Mouse (Mus musculus) MEL (cell line): ENCODE measurements around the gene Nfkbib. TPM values are rescaled to one million over a fixed set of nuclear protein-coding genes. Genes with fewer than 3 reads are reported as not detected.

Source experiments
- DNase-seq: peaks from one replicate; pipeline ENCODE4 v3.0.0; 2011; ENCODE audit warnings: low read depth, low spot score
- H3K27ac ChIP-seq: 2 replicates; pipeline ENCODE4 v1.5.1; 2012; ENCODE audit warnings: low read depth, mild to moderate bottlenecking, control low read depth, low read length, moderate library complexity; ENCODE audit not compliant: control insufficient read depth
- H3K27me3 ChIP-seq, 2 experiments: fragments of 150-350 bp in 1 of 2; sonication (generic) in 1 of 2; 2 replicates each; pipeline ENCODE4 v1.6.1; 2012; ENCODE audit warnings: low read length in 2 of 2, mild to moderate bottlenecking in 2 of 2, improper control_type of control experiment in 1 of 2, moderate library complexity in 1 of 2; ENCODE audit not compliant: insufficient read depth in 2 of 2, control insufficient read depth in 1 of 2
- H3K36me3 ChIP-seq, 2 experiments: 2 replicates each; pipeline ENCODE4 v1.6.1; 2012 to 2014; ENCODE audit warnings: low read length in 2 of 2, improper control_type of control experiment in 1 of 2, inconsistent platforms in 1 of 2, mild to moderate bottlenecking in 1 of 2; ENCODE audit not compliant: insufficient read depth in 2 of 2, control insufficient read depth in 1 of 2
- H3K4me1 ChIP-seq, 2 experiments: fragments of 150-350 bp in 1 of 2; sonication (generic) in 1 of 2; 2 replicates each; pipeline ENCODE4 v1.6.1; 2012; ENCODE audit warnings: low read length in 2 of 2, improper control_type of control experiment in 1 of 2, mild to moderate bottlenecking in 1 of 2; ENCODE audit not compliant: insufficient read depth in 2 of 2, control insufficient read depth in 1 of 2
- H3K4me3 ChIP-seq, 2 experiments: fragments of 150-350 bp in 1 of 2; sonication (generic) in 1 of 2; 2 replicates each; pipeline ENCODE4 v1.5.1; 2012; ENCODE audit warnings: low read depth in 2 of 2, low read length in 2 of 2, mild to moderate bottlenecking in 2 of 2, moderate library complexity in 2 of 2, control low read depth in 1 of 2, improper control_type of control experiment in 1 of 2; ENCODE audit not compliant: control insufficient read depth in 1 of 2, insufficient read depth in 1 of 2
- H3K79me2 ChIP-seq: 2 replicates; pipeline ENCODE4 v1.6.1; 2012; ENCODE audit warnings: mild to moderate bottlenecking, low read length, moderate library complexity; ENCODE audit not compliant: control insufficient read depth, poor library complexity, insufficient read depth
- H3K9ac ChIP-seq: 2 replicates; pipeline ENCODE4 v1.6.1; 2012; ENCODE audit warnings: low read depth, mild to moderate bottlenecking, control low read depth, low read length, moderate library complexity; ENCODE audit not compliant: control insufficient read depth, poor library complexity, severe bottlenecking
- H3K9me3 ChIP-seq: fragments of 150-350 bp; sonication (generic); replicated peaks from 2 replicates; pipeline ENCODE4 v1.6.1; 2012; ENCODE audit warnings: mild to moderate bottlenecking, low read length, improper control_type of control experiment, moderate library complexity; ENCODE audit not compliant: insufficient read depth
- BHLHE40 ChIP-seq: IDR thresholded peaks from 2 replicates; pipeline ENCODE4 v1.6.1; 2012; ENCODE audit warnings: low read depth, mild to moderate bottlenecking, inconsistent platforms, low read length, improper control_type of control experiment, borderline replicate concordance
- CHD2 ChIP-seq: IDR thresholded peaks from 2 replicates; pipeline ENCODE4 v1.6.1; 2011; ENCODE audit warnings: low read length, improper control_type of control experiment
- CTCF ChIP-seq, 3 experiments: IDR thresholded peaks in 2 of 3; conservative IDR thresholded peaks in 1 of 3; 2 replicates each; pipeline ENCODE4 v1.5.1; 2011 to 2012; ENCODE audit warnings: low read length in 3 of 3, low read depth in 2 of 3, mild to moderate bottlenecking in 2 of 3, improper control_type of control experiment in 1 of 3, inconsistent platforms in 1 of 3, mixed read lengths in 1 of 3, moderate library complexity in 1 of 3; ENCODE audit not compliant: control insufficient read depth in 1 of 3, insufficient read depth in 1 of 3, poor library complexity in 1 of 3, severe bottlenecking in 1 of 3
- E2F4 ChIP-seq: IDR thresholded peaks from 2 replicates; pipeline ENCODE4 v1.6.1; 2011; ENCODE audit warnings: low read depth, low read length, improper control_type of control experiment, borderline replicate concordance
- ETS1 ChIP-seq: IDR thresholded peaks from 2 replicates; pipeline ENCODE4 v1.6.1; 2012; ENCODE audit warnings: low read depth, mild to moderate bottlenecking, inconsistent platforms, low read length, improper control_type of control experiment, moderate library complexity
- KAT2A ChIP-seq: conservative IDR thresholded peaks from 2 replicates; pipeline ENCODE4 v1.6.1; 2012; ENCODE audit warnings: low read depth, low read length, improper control_type of control experiment, inconsistent platforms
- MEF2A ChIP-seq: IDR thresholded peaks from 2 replicates; pipeline ENCODE4 v1.6.1; 2014; ENCODE audit warnings: low read depth, mild to moderate bottlenecking, inconsistent platforms, low read length, improper control_type of control experiment; ENCODE audit not compliant: poor library complexity, insufficient replicate concordance, severe bottlenecking; ENCODE audit errors: extremely low read depth
- MXI1 ChIP-seq: IDR thresholded peaks from 2 replicates; pipeline ENCODE4 v1.6.1; 2011; ENCODE audit warnings: mild to moderate bottlenecking, low read depth, low read length, improper control_type of control experiment
- NRF1 ChIP-seq: IDR thresholded peaks from 2 replicates; pipeline ENCODE4 v1.6.1; 2014; ENCODE audit warnings: low read depth, mild to moderate bottlenecking, inconsistent platforms, low read length, improper control_type of control experiment, moderate library complexity; ENCODE audit not compliant: poor library complexity, insufficient read depth, severe bottlenecking
- POLR2AphosphoS5 ChIP-seq: IDR thresholded peaks from 2 replicates; pipeline ENCODE4 v1.6.1; 2012; ENCODE audit warnings: low read depth, borderline replicate concordance, mild to moderate bottlenecking, inconsistent platforms, low read length, moderate library complexity, mixed read lengths
- RAD21 ChIP-seq: IDR thresholded peaks from 2 replicates; pipeline ENCODE4 v1.6.1; 2011; ENCODE audit warnings: mild to moderate bottlenecking, low read depth, low read length, improper control_type of control experiment
- SIN3A ChIP-seq: IDR thresholded peaks from 2 replicates; pipeline ENCODE4 v1.6.1; 2012; ENCODE audit warnings: low read length, improper control_type of control experiment, inconsistent platforms
- SMC3 ChIP-seq: IDR thresholded peaks from 2 replicates; pipeline ENCODE4 v1.6.1; 2011; ENCODE audit warnings: low read depth, low read length, improper control_type of control experiment
- TCF12 ChIP-seq: IDR thresholded peaks from 2 replicates; pipeline ENCODE4 v1.6.1; 2014; ENCODE audit warnings: low read depth, mild to moderate bottlenecking, inconsistent platforms, low read length, improper control_type of control experiment, moderate library complexity
- USF1 ChIP-seq: IDR thresholded peaks from 2 replicates; pipeline ENCODE4 v1.6.1; 2014; ENCODE audit warnings: low read depth, mild to moderate bottlenecking, inconsistent platforms, low read length, improper control_type of control experiment, moderate library complexity
- ZMIZ1 ChIP-seq: IDR thresholded peaks from 2 replicates; pipeline ENCODE4 v1.6.1; 2012; ENCODE audit warnings: low read depth, mild to moderate bottlenecking, inconsistent platforms, low read length, improper control_type of control experiment, moderate library complexity
- polyA plus RNA-seq, 2 experiments: library from polyadenylated mRNA; stranded (reverse) in 1 of 2; unstranded in 1 of 2; fragments of >175 nt in 1 of 2; fragments of >200 nt in 1 of 2; gene quantifications; 2 replicates each; pipeline versions ENCODE4 v1.2.1 to v1.2.4; 2012; ENCODE audit warnings: low replicate concordance in 2 of 2, low read depth in 1 of 2; ENCODE audit not compliant: insufficient read length in 2 of 2, insufficient read depth in 1 of 2, missing spikeins in 1 of 2
- total RNA-seq: library from RNA; depleted of rRNA; stranded (reverse); fragments of 300-350 nt; gene quantifications from 2 replicates; pipeline ENCODE4 v1.2.3, GENCODE M21; 2012

Nfkbib gene
- total and polyA plus RNA-seq, 3 experiments = 32.9 to 52.7 TPM; not detected in 1

GRCm38 (mm10) chr7:28801451-28801850 is 34.1 kb upstream of the Nfkbib start:
- Histone ChIP-seq H3K9ac (no peak overlapping the region), H3K36me3 (peaks cover 0 to 22% of the 10 kb centered on the region in 2 experiments; a peak in 2 of 4 replicates), H3K27ac (no peak overlapping the region), H3K9me3 (no peaks in the 10 kb centered on the region), H3K79me2 (peaks cover 5% of the 10 kb centered on the region; the same call in 1 of the 2 replicates), H3K4me1 (peaks cover 18% of the 10 kb centered on the region in 2 experiments), H3K4me3 (no peak overlapping the region), H3K27me3 (no peaks in the 10 kb centered on the region)
- TF ChIP-seq USF1 (no peak), BHLHE40 (no peak), CHD2 (no peak), KAT2A (no peak), ETS1 (no peak), RAD21 (no peak), MEF2A (no peak), MXI1 (no peak), E2F4 (no peak)
- peak; percentile 12 for DNase-seq

GRCm38 (mm10) chr7:28799994-28800393 is 32.7 kb upstream of the Nfkbib start:
- H3K79me2 ChIP-seq = peaks cover 9% of the 10 kb centered on the region; the same call in 1 of the 2 replicates
- H3K27me3 ChIP-seq = no peaks in the 10 kb centered on the region
- H3K9ac ChIP-seq = no peak overlapping the region
- no peak for DNase-seq
- TF ChIP-seq POLR2AphosphoS5 (no peak), CHD2 (no peak), SIN3A (no peak), NRF1 (no peak), ZMIZ1 (no peak), MXI1 (no peak), KAT2A (no peak), SMC3 (no peak), CTCF (IDR thresholded peaks at IDR 0.05 in 2 of 3, conservative IDR thresholded peaks at IDR 0.05 in 1 of 3; ENCODE audit: control insufficient read depth in 1 of 3, insufficient read depth in 1 of 3, low read depth in 2 of 3, low read length in 3 of 3, poor library complexity in 1 of 3, severe bottlenecking in 1 of 3) (no peak), RAD21 (no peak), TCF12 (no peak)
- H3K36me3 ChIP-seq = peaks cover 0 to 22% of the 10 kb centered on the region in 2 experiments; a peak in 2 of 4 replicates
- H3K27ac ChIP-seq = no peak overlapping the region
- H3K4me1 ChIP-seq = peaks cover 18% of the 10 kb centered on the region in 2 experiments
- H3K4me3 ChIP-seq = no peak overlapping the region
- no peaks in the 10 kb centered on the region for H3K9me3 ChIP-seq
